Mouse (Mus musculus) midbrain, embryonic 15.5 days (tissue): Measurements from ENCODE around the gene Mustn1. TPM values are rescaled to one million over a fixed set of nuclear protein-coding genes. Genes with fewer than 3 reads are reported as not detected.

ENCODE experiments used
- ATAC-seq: fragments of 200-750 bp; cut with Nextera tagmentation; replicated peaks from 2 replicates; pipeline ENCODE4 v1.8.0; 2017; ENCODE audit warnings: moderate TSS enrichment
- H3K27ac ChIP-seq: fragments of 300-500 bp; sonication (generic); 2 replicates; pipeline ENCODE4 v1.5.1; 2015; ENCODE audit warnings: mild to moderate bottlenecking, inconsistent platforms
- H3K27me3 ChIP-seq: fragments of 300-500 bp; sonication (generic); replicated peaks from 2 replicates; pipeline ENCODE4 v1.6.1; 2015; ENCODE audit warnings: inconsistent platforms
- H3K36me3 ChIP-seq: fragments of 300-500 bp; sonication (generic); replicated peaks from 2 replicates; pipeline ENCODE4 v1.6.1; 2015; ENCODE audit warnings: inconsistent platforms
- H3K4me1 ChIP-seq: fragments of 300-500 bp; sonication (generic); 2 replicates; pipeline ENCODE4 v1.6.1; 2015; ENCODE audit warnings: inconsistent platforms
- H3K4me2 ChIP-seq: fragments of 300-500 bp; sonication (generic); 2 replicates; pipeline ENCODE4 v1.6.1; 2015; ENCODE audit warnings: inconsistent platforms, mild to moderate bottlenecking, moderate library complexity
- H3K4me3 ChIP-seq: fragments of 300-500 bp; sonication (generic); 2 replicates; pipeline ENCODE4 v1.5.1; 2015; ENCODE audit warnings: mild to moderate bottlenecking, inconsistent platforms
- H3K9ac ChIP-seq: fragments of 300-500 bp; sonication (generic); 2 replicates; pipeline ENCODE4 v1.6.1; 2015; ENCODE audit warnings: mild to moderate bottlenecking, inconsistent platforms
- H3K9me3 ChIP-seq: fragments of 300-500 bp; sonication (generic); 2 replicates; pipeline ENCODE4 v1.6.1; 2016; ENCODE audit warnings: inconsistent platforms
- WGBS: fragments of 180-500 bp; shearing (Covaris S2); methylation state at CpG from one replicate; pipeline ENCODE4 v1.1.7; 2015; ENCODE audit warnings: mixed read lengths; 5-methylcytosine and 5-hydroxymethylcytosine counted together
- polyA plus RNA-seq: library from polyadenylated mRNA; unstranded; fragments of >200 nt; fragmentation: Nextera tagmentation; extraction: Ambion mirVana; gene quantifications from 2 replicates; pipeline ENCODE4 v1.2.1, GENCODE M21; 2015

The Mustn1 gene
- polyA plus RNA-seq, 1 experiment from 2014 or later: 0.76 TPM

DNA sequence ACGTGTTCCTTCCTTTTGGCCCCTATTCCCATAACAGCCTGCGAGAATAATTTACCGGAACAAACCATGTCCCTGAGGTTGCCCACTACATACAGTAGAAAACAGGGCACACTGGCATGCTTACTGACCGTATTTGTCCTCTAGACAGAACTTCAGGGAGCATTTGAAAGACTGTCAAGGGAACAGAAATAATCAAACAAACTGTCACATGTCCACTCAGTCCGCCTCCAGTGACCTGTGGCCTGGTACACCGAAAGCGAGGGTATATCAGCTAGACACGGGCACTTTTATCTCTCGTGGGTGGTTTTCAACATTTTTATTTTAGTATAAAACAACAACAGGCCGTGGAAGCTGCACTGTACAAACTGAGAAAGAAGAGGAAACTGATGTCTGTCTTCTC, 10.2 kb upstream of the Mustn1 start:
- no peak overlapping the region for H3K4me2 ChIP-seq
- no peaks in the 10 kb centered on the region for H3K27me3 ChIP-seq
- peaks cover 12% of the 10 kb centered on the region; the same call in 1 of the 2 replicates for H3K36me3 ChIP-seq
- H3K4me1 ChIP-seq: no peaks in the 10 kb centered on the region
- H3K4me3 ChIP-seq: no peak overlapping the region
- no peaks in the 10 kb centered on the region for H3K9me3 ChIP-seq
- 91% methylated on average over 10 of the region's 10 CpGs for WGBS
- no peak overlapping the region for H3K9ac ChIP-seq
- no peak for ATAC-seq
- H3K27ac ChIP-seq: no peak overlapping the region

- Histone ChIP-seq H3K9me3 (no peaks in the 10 kb centered on the region), H3K36me3 (peaks cover 13% of the 10 kb centered on the region; the same call in 1 of the 2 replicates), H3K4me3 (no peak overlapping the region), H3K9ac (no peak overlapping the region), H3K27ac (no peak overlapping the region), H3K27me3 (no peaks in the 10 kb centered on the region), H3K4me1 (no peaks in the 10 kb centered on the region), H3K4me2 (no peak overlapping the region)
- no peak for ATAC-seq
- 86% methylated on average over 8 of the region's 8 CpGs for WGBS
These were observed 9.6 kb upstream of the Mustn1 start for GRCm38 (mm10) chr14:30869391-30869801.

GRCm38 (mm10) chr14:30870206-30871147, 8.5 kb upstream of the Mustn1 start:
- 90% methylated on average over 25 of the region's 25 CpGs for WGBS

DNA sequence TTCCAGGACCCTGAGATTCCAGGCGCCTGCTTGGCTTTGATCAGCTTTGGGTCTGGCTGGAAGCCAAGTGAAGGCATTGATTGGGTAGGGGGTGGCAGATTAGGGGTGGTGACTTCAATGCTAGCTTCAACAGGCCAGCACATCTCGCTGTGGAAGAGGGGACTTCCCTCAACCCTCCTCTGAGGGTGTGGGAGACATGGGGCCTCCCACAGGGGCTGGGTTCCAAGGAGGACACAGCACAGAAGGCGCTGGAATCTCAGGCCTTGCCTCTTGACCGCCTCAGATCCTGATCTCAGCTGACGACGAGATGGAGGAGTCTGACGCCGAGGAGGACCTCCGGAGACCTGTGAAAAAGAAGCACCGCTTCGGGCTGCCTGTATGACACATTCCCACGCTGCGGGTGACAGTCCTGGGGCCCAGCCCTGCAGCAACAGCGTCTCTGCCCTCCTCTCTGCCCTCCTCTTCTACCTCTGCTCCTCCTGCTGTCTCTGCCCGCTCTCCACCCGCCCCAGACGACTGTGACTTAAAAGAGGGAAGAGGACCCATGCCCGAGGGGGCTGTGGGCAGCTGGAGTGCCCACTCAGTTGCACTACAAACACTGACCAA, 4.8 kb upstream of the Mustn1 start:
- Histone ChIP-seq H3K9ac (no peak overlapping the region; the same call in 1 of the 2 replicates), H3K4me1 (no peaks in the 10 kb centered on the region), H3K36me3 (peaks cover 10% of the 10 kb centered on the region; the same call in 1 of the 2 replicates), H3K27ac (no peak overlapping the region), H3K27me3 (no peaks in the 10 kb centered on the region), H3K4me2 (no peak overlapping the region), H3K9me3 (no peaks in the 10 kb centered on the region), H3K4me3 (no peak overlapping the region)
- no peak for ATAC-seq
- 82% methylated on average over 18 of the region's 18 CpGs for WGBS

More at GRCm38 (mm10) chr14:30870206-30871147, 8.5 kb upstream of the Mustn1 start:
- H3K9ac ChIP-seq: no peak overlapping the region
- no peak overlapping the region for H3K4me2 ChIP-seq
- no peaks in the 10 kb centered on the region for H3K9me3 ChIP-seq
- H3K27me3 ChIP-seq: no peaks in the 10 kb centered on the region
- no peak overlapping the region for H3K27ac ChIP-seq
- peaks cover 13% of the 10 kb centered on the region; the same call in 1 of the 2 replicates for H3K36me3 ChIP-seq
- no peak for ATAC-seq
- H3K4me3 ChIP-seq: no peak overlapping the region
- H3K4me1 ChIP-seq: no peaks in the 10 kb centered on the region

GRCm38 (mm10) chr14:30875130-30875865, 3.7 kb upstream of the Mustn1 start:
- Histone ChIP-seq H3K4me2 (no peak overlapping the region), H3K27me3 (no peaks in the 10 kb centered on the region), H3K4me3 (no peak overlapping the region), H3K9me3 (no peaks in the 10 kb centered on the region), H3K27ac (no peak overlapping the region), H3K36me3 (peaks cover 10% of the 10 kb centered on the region; the same call in 1 of the 2 replicates), H3K4me1 (no peaks in the 10 kb centered on the region), H3K9ac (no peak overlapping the region)
- 91% methylated on average over 12 of the region's 12 CpGs for WGBS
- no peak for ATAC-seq

- H3K4me1 ChIP-seq: no peaks in the 10 kb centered on the region
- H3K4me3 ChIP-seq: no peak overlapping the region
- WGBS: 78% methylated on average over 9 of the region's 9 CpGs
- H3K27me3 ChIP-seq: no peaks in the 10 kb centered on the region
- H3K27ac ChIP-seq: no peak overlapping the region
- H3K4me2 ChIP-seq: no peak overlapping the region
- peaks cover 10% of the 10 kb centered on the region; the same call in 1 of the 2 replicates for H3K36me3 ChIP-seq
- H3K9ac ChIP-seq: no peak overlapping the region
- ATAC-seq: no peak
- H3K9me3 ChIP-seq: no peaks in the 10 kb centered on the region
These were observed 3.0 kb upstream of the Mustn1 start for GRCm38 (mm10) chr14:30875955-30876354.

DNA sequence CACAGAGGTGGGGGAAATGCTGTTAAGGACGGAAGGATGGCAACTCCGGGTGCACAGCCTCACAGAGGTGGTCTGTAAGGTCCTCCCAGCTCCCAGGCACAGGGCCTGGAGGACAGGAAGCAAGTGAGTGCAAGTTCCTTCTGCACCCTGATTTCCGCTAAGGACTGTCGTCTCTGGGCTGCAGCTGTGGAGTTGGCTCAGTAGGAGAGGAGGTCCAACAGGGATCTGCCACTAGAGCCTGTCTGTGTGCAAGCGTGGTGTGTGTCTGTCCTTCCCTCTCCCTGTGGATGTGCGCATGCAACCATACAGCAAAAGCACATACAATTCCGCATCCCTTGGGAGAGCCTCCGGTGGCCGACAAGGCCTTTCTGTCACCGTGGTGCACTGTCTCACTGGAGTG, 2.5 kb upstream of the Mustn1 start:
- Histone ChIP-seq H3K4me1 (no peaks in the 10 kb centered on the region), H3K4me2 (no peak overlapping the region), H3K27me3 (no peaks in the 10 kb centered on the region), H3K9me3 (no peaks in the 10 kb centered on the region), H3K4me3 (no peak overlapping the region), H3K9ac (no peak overlapping the region), H3K36me3 (peaks cover 10% of the 10 kb centered on the region; the same call in 1 of the 2 replicates), H3K27ac (no peak overlapping the region)
- no peak for ATAC-seq
- WGBS: 90% methylated on average over 10 of the region's 10 CpGs

DNA sequence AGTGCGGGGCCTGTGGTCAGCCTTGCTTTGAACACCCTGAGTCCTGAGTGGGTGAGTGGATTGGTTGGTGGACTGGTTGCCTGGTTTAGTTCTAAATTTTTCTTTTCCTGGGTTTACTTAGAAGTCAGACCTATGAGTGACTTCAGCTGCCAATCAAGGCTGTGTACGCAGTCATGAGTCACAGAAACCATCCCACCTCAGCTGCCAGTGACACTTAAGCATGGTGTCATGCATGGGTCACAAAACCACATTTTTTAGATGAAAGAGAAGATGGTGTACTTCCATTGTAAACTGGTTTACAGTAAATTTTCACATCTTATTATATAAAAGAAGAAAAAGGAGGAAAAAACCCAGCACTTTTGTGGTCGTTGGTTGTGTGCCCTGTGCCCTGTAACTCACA, 1.2 kb upstream of the Mustn1 start:
- no peaks in the 10 kb centered on the region for H3K9me3 ChIP-seq
- H3K27me3 ChIP-seq: no peaks in the 10 kb centered on the region
- H3K4me1 ChIP-seq: no peaks in the 10 kb centered on the region
- H3K27ac ChIP-seq: no peak overlapping the region
- over 99% methylated on average over 3 of the region's 3 CpGs for WGBS
- H3K9ac ChIP-seq: no peak overlapping the region
- no peak overlapping the region for H3K4me2 ChIP-seq
- ATAC-seq: no peak
- H3K4me3 ChIP-seq: no peak overlapping the region
- H3K36me3 ChIP-seq: 0 out of 2 replicates have a peak, but pooled peaks cover 4% of the 10 kb centered on the region

GRCm38 (mm10) chr14:30879794-30880193, 794 bp downstream of the Mustn1 start:
- 67% methylated on average over 9 of the region's 9 CpGs for WGBS
- Histone ChIP-seq H3K27ac (no peak overlapping the region), H3K4me3 (no peak overlapping the region), H3K4me2 (no peak overlapping the region), H3K36me3 (no peaks in the 10 kb centered on the region), H3K9me3 (no peaks in the 10 kb centered on the region), H3K27me3 (no peaks in the 10 kb centered on the region), H3K4me1 (no peaks in the 10 kb centered on the region), H3K9ac (no peak overlapping the region)
- ATAC-seq: no peak

DNA sequence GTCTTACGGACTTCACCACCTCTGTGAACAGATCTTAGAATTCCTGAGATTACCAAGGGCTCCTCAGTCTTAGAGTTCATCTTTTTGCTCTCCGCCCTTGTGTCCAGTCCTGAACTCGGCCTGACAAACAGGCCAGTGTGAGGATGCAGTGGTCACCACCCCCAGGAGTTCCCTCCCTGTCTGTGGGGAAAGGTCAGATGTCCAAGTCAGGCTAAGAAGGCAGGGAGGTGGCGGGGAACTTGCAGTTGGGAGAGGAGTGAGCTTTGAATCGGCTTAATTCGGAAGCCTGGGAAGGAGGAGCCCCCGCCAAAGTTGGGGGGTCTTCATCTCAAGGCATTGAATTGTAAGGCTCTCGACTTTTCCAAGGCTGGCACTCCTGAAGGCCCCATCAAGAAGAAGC, 1.3 kb downstream of the Mustn1 start:
- ATAC-seq: no peak
- H3K9ac ChIP-seq: no peak overlapping the region
- no peaks in the 10 kb centered on the region for H3K4me1 ChIP-seq
- H3K9me3 ChIP-seq: no peaks in the 10 kb centered on the region
- WGBS: 71% methylated on average over 8 of the region's 8 CpGs
- no peaks in the 10 kb centered on the region for H3K27me3 ChIP-seq
- H3K36me3 ChIP-seq: no peaks in the 10 kb centered on the region
- no peak overlapping the region for H3K27ac ChIP-seq
- H3K4me2 ChIP-seq: no peak overlapping the region
- no peak overlapping the region for H3K4me3 ChIP-seq

GRCm38 (mm10) chr14:30880811-30881717, 2.1 kb downstream of the Mustn1 start:
- no peak for ATAC-seq
- H3K4me1 ChIP-seq: no peaks in the 10 kb centered on the region
- no peaks in the 10 kb centered on the region for H3K27me3 ChIP-seq
- 87% methylated on average over 17 of the region's 17 CpGs for WGBS
- H3K4me2 ChIP-seq: no peak overlapping the region
- no peaks in the 10 kb centered on the region for H3K36me3 ChIP-seq
- no peak overlapping the region for H3K9ac ChIP-seq
- H3K4me3 ChIP-seq: no peak overlapping the region
- H3K27ac ChIP-seq: no peak overlapping the region
- H3K9me3 ChIP-seq: no peaks in the 10 kb centered on the region
